Mouse (Mus musculus) liver, embryonic 14.5 days (tissue): ENCODE data around the gene Rxra. TPM values are rescaled to one million over a fixed set of nuclear protein-coding genes. Genes with fewer than 3 reads are reported as not detected.
A peak's percentile ranks its signal among the peaks of the same experiment; 100 is the strongest.

ENCODE experiments used
- ATAC-seq: fragments of 200-750 bp; cut with Nextera tagmentation; 2 replicates; pipeline ENCODE4 v1.8.0; 2017; ENCODE audit warnings: moderate number of reproducible peaks, mild to moderate bottlenecking, moderate library complexity; ENCODE audit not compliant: insufficient read depth
- DNase-seq, 3 experiments: peaks; one replicate each; pipeline ENCODE4 v3.0.0-alpha.2; 2012 to 2013; ENCODE audit warnings: low read depth in 3 of 3, low spot score in 3 of 3
- H3K27ac ChIP-seq: fragments of 300-500 bp; sonication (generic); 2 replicates; pipeline ENCODE4 v1.5.1; 2014; ENCODE audit warnings: moderate library complexity, mild to moderate bottlenecking, control low read depth, inconsistent platforms
- H3K27me3 ChIP-seq: fragments of 300-500 bp; sonication (generic); 2 replicates; pipeline ENCODE4 v1.6.1; 2014; ENCODE audit warnings: mild to moderate bottlenecking, low read length, moderate library complexity; ENCODE audit not compliant: control insufficient read depth, insufficient read depth
- H3K36me3 ChIP-seq: fragments of 300-500 bp; sonication (generic); replicated peaks from 2 replicates; pipeline ENCODE4 v1.6.1; 2014; ENCODE audit warnings: low read depth; ENCODE audit not compliant: control insufficient read depth, insufficient read depth
- H3K4me1 ChIP-seq, 2 experiments: fragments of 200-500 bp in 1 of 2; fragments of 300-500 bp in 1 of 2; sonication (generic) in 1 of 2; replicated peaks; 2 replicates each; pipeline ENCODE4 v1.6.1; 2012 to 2014; ENCODE audit warnings: antibody characterized with exemption in 1 of 2, inconsistent platforms in 1 of 2, low read length in 1 of 2; ENCODE audit not compliant: control insufficient read depth in 2 of 2, insufficient read depth in 2 of 2
- H3K4me2 ChIP-seq: fragments of 300-500 bp; sonication (generic); 2 replicates; pipeline ENCODE4 v1.6.1; 2014; ENCODE audit warnings: low read depth, mild to moderate bottlenecking, control low read depth, moderate library complexity
- H3K4me3 ChIP-seq, 2 experiments: fragments of 200-500 bp in 1 of 2; fragments of 300-500 bp in 1 of 2; sonication (generic) in 1 of 2; 2 replicates each; pipeline ENCODE4 v1.5.1; 2012 to 2014; ENCODE audit warnings: low read depth in 2 of 2, low read length in 2 of 2, mild to moderate bottlenecking in 2 of 2, control low read depth in 1 of 2, inconsistent platforms in 1 of 2, moderate library complexity in 1 of 2; ENCODE audit not compliant: insufficient read depth in 1 of 2
- H3K9ac ChIP-seq: fragments of 300-500 bp; sonication (generic); replicated peaks from 2 replicates; pipeline ENCODE4 v1.6.1; 2014; ENCODE audit warnings: mild to moderate bottlenecking, control low read depth, moderate library complexity
- H3K9me3 ChIP-seq: fragments of 300-500 bp; sonication (generic); 2 replicates; pipeline ENCODE4 v1.6.1; 2016; ENCODE audit warnings: low read length, mixed read lengths; ENCODE audit not compliant: control insufficient read depth
- CTCF ChIP-seq: IDR thresholded peaks from 2 replicates; pipeline ENCODE4 v1.5.1; 2016; ENCODE audit warnings: antibody characterized with exemption, low read depth, control low read depth
- EP300 ChIP-seq: IDR thresholded peaks from 2 replicates; pipeline ENCODE4 v1.6.1; 2016; ENCODE audit warnings: antibody characterized with exemption, low read depth
- WGBS: fragments of 180-500 bp; shearing (Covaris S2); extraction: QIAGEN DNeasy Blood & Tissue Kit; methylation state at CpG from one replicate; pipeline ENCODE4 v1.1.7; 2014; ENCODE audit not compliant: insufficient replicate concordance; 5-methylcytosine and 5-hydroxymethylcytosine counted together
- polyA plus RNA-seq, 2 experiments: library from polyadenylated mRNA; depleted of rRNA in 1 of 2; stranded (reverse) in 1 of 2; unstranded in 1 of 2; fragments of >200 nt; fragmentation: Nextera tagmentation in 1 of 2; extraction: Ambion mirVana in 1 of 2; gene quantifications; 2 replicates each; pipeline versions ENCODE4 v1.2.1 to v1.2.3; 2012 to 2014

Gene Rxra
- polyA plus RNA-seq, 2 experiments: 2.4 to 7.5 TPM

GRCm38 (mm10) chr2:27751803-27752202 lies 75.6 kb downstream of the Rxra start:
- H3K4me3 ChIP-seq: no peak overlapping the region
- no peak for DNase-seq
- no peaks in the 10 kb centered on the region for H3K4me1 ChIP-seq
- ATAC-seq: no peak
- no peak overlapping the region for H3K27ac ChIP-seq
- 59% methylated on average over 4 of the region's 4 CpGs for WGBS
- H3K36me3 ChIP-seq: no peaks in the 10 kb centered on the region
- H3K4me2 ChIP-seq: no peak overlapping the region
- H3K9me3 ChIP-seq: no peaks in the 10 kb centered on the region
- no peaks in the 10 kb centered on the region for H3K27me3 ChIP-seq
- TF ChIP-seq EP300 (no peak), CTCF (no peak)
- no peak overlapping the region for H3K9ac ChIP-seq

- no peak for TF ChIP-seq CTCF
- TF ChIP-seq EP300: no peak
- DNase-seq (no peak), ATAC-seq (no peak)
- Histone ChIP-seq H3K4me1 (peaks cover 0 to 11% of the 10 kb centered on the region in 2 experiments; a peak in 2 of 4 replicates), H3K4me2 (no peak overlapping the region), H3K4me3 (no peak overlapping the region), H3K36me3 (no peaks in the 10 kb centered on the region; the same call in 1 of the 2 replicates), H3K9me3 (no peaks in the 10 kb centered on the region), H3K27ac (no peak overlapping the region), H3K27me3 (no peaks in the 10 kb centered on the region), H3K9ac (no peak overlapping the region)
- WGBS: 79% methylated on average over 9 of the region's 9 CpGs
Observed at GRCm38 (mm10) chr2:27754094-27754493, 77.9 kb downstream of the Rxra start.

- TF ChIP-seq CTCF (no peak), EP300 (no peak)
- H3K27me3 ChIP-seq: no peaks in the 10 kb centered on the region
- no peak for DNase-seq
- no peaks in the 10 kb centered on the region for H3K9me3 ChIP-seq
- H3K4me3 ChIP-seq: no peak overlapping the region
- H3K27ac ChIP-seq: no peak overlapping the region
- no peak for ATAC-seq
- peaks cover 0 to 12% of the 10 kb centered on the region in 2 experiments; a peak in 2 of 4 replicates for H3K4me1 ChIP-seq
- no peak overlapping the region for H3K4me2 ChIP-seq
- no peaks in the 10 kb centered on the region; the same call in 1 of the 2 replicates for H3K36me3 ChIP-seq
- H3K9ac ChIP-seq: no peak overlapping the region
- WGBS: 85% methylated on average over 13 of the region's 13 CpGs
Observed at GRCm38 (mm10) chr2:27755986-27756641, 79.9 kb downstream of the Rxra start.

GRCm38 (mm10) chr2:27758414-27759301 lies 82.4 kb downstream of the Rxra start:
- peaks cover 0 to 12% of the 10 kb centered on the region in 2 experiments; a peak in 2 of 4 replicates for H3K4me1 ChIP-seq
- no peaks in the 10 kb centered on the region for H3K9me3 ChIP-seq
- H3K4me2 ChIP-seq: no peak overlapping the region
- no peak overlapping the region for H3K9ac ChIP-seq
- TF ChIP-seq EP300 (no peak), CTCF (no peak)
- H3K4me3 ChIP-seq: no peak overlapping the region
- peak in 1 of 3 experiments; percentile 24 for DNase-seq
- no peak overlapping the region for H3K27ac ChIP-seq
- H3K27me3 ChIP-seq: no peaks in the 10 kb centered on the region
- H3K36me3 ChIP-seq: no peaks in the 10 kb centered on the region; the same call in 1 of the 2 replicates
- ATAC-seq: peak; percentile 54
- 40% methylated on average over 20 of the region's 20 CpGs for WGBS

- DNase-seq (no peak), ATAC-seq (no peak)
- no peaks in the 10 kb centered on the region for H3K9me3 ChIP-seq
- no peak overlapping the region for H3K4me3 ChIP-seq
- H3K27me3 ChIP-seq: no peaks in the 10 kb centered on the region
- H3K9ac ChIP-seq: no peak overlapping the region
- no peak overlapping the region for H3K27ac ChIP-seq
- peaks cover 0 to 12% of the 10 kb centered on the region in 2 experiments; a peak in 2 of 4 replicates for H3K4me1 ChIP-seq
- H3K36me3 ChIP-seq: no peaks in the 10 kb centered on the region; the same call in 1 of the 2 replicates
- 78% methylated on average over 14 of the region's 14 CpGs for WGBS
- no peak overlapping the region for H3K4me2 ChIP-seq
- no peak for TF ChIP-seq EP300
- no peak for TF ChIP-seq CTCF
Observed at GRCm38 (mm10) chr2:27759431-27759830, 83.2 kb downstream of the Rxra start.
